Mouse (Mus musculus) kidney, adult 8-10 months (tissue): ENCODE measurements around the gene Usp44.
A peak's percentile ranks its signal among the peaks of the same experiment; 100 is the strongest.
"Not testable (repeated sequence)": the region's sequence is repeated elsewhere in the genome, so short reads cannot be mapped to it uniquely, and the experiment has no call there.

Experiments
- DNase-seq, 2 experiments: peaks; one replicate each; pipeline ENCODE4 v3.0.0; 2022

Usp44 gene

GRCm38 (mm10) chr10:93830931-93831729 lies at the start of gene Usp44:
TSS of gene Usp44 (plus strand) at chr10:93831555.
- DNase-seq = no peak

- DNase-seq = no peak
Observed at GRCm38 (mm10) chr10:93783216-93784013, 47.9 kb upstream of the Usp44 start.

- DNase-seq = no peak
Observed at GRCm38 (mm10) chr10:93799711-93800362, 31.5 kb upstream of the Usp44 start.

GRCm38 (mm10) chr10:93800363-93800722 lies 31.0 kb upstream of the Usp44 start:
- no peak for DNase-seq

- DNase-seq = no peak
Observed at GRCm38 (mm10) chr10:93800895-93801294, 30.5 kb upstream of the Usp44 start.

GRCm38 (mm10) chr10:93803199-93803598 lies 28.2 kb upstream of the Usp44 start:
- no peak for DNase-seq

GRCm38 (mm10) chr10:93809438-93809837 lies 21.9 kb upstream of the Usp44 start:
- not testable (repeated sequence) for DNase-seq

GRCm38 (mm10) chr10:93810590-93811185 lies 20.7 kb upstream of the Usp44 start:
- no peak for DNase-seq

GRCm38 (mm10) chr10:93812098-93812497 lies 19.3 kb upstream of the Usp44 start:
- DNase-seq = no peak

- peak; percentile 47 to 80 for DNase-seq
Observed at GRCm38 (mm10) chr10:93812774-93813415, 18.5 kb upstream of the Usp44 start.

GRCm38 (mm10) chr10:93813755-93814154 lies 17.6 kb upstream of the Usp44 start:
- no peak for DNase-seq

- peak; percentile 49 to 78 for DNase-seq
Observed at GRCm38 (mm10) chr10:93818661-93819060, 12.7 kb upstream of the Usp44 start.

- DNase-seq = no peak
Observed at GRCm38 (mm10) chr10:93829898-93830831, 1.2 kb upstream of the Usp44 start.

- no peak for DNase-seq
Observed at GRCm38 (mm10) chr10:93831730-93832574, 597 bp downstream of the Usp44 start.

GRCm38 (mm10) chr10:93832811-93833210 lies 1.5 kb downstream of the Usp44 start:
- no peak for DNase-seq

GRCm38 (mm10) chr10:93833370-93833698 lies 2.0 kb downstream of the Usp44 start:
- no peak for DNase-seq

GRCm38 (mm10) chr10:93833699-93834393 lies 2.5 kb downstream of the Usp44 start:
- DNase-seq = peak in 1 of 2 experiments; percentile 35

GRCm38 (mm10) chr10:93834394-93834745 lies 3.0 kb downstream of the Usp44 start:
- no peak for DNase-seq

- not testable (repeated sequence) for DNase-seq
Observed at GRCm38 (mm10) chr10:93835115-93835514, 3.8 kb downstream of the Usp44 start.

- DNase-seq = no peak
Observed at GRCm38 (mm10) chr10:93846706-93847105, 15.4 kb downstream of the Usp44 start.
